Mouse (Mus musculus): ENCODE data around the gene Wsb2. TPM values are rescaled to one million over a fixed set of nuclear protein-coding genes. Genes with fewer than 3 reads are reported as not detected.
"Not testable (repeated sequence)": the region's sequence is repeated elsewhere in the genome, so short reads cannot be mapped to it uniquely, and the experiment has no call there.

Gene Wsb2
- polyA plus RNA-seq, 1 experiment = 205 TPM

GRCm38 (mm10) chr5:117398007-117398550, 41.0 kb downstream of the Wsb2 start:
- no peak for DNase-seq
- TF ChIP-seq POLR2A (IDR thresholded peaks at IDR 0.05; ENCODE audit: low read depth, low read length) (no peak), CTCF (conservative IDR thresholded peaks at IDR 0.05; ENCODE audit: insufficient read depth, insufficient read length, low read depth, low read length) (no peak)
- Histone ChIP-seq H3K4me1 (ENCODE audit: control insufficient read depth, insufficient read depth, low read length) (no peaks in the 10 kb centered on the region), H3K27me3 (replicated peaks; ENCODE audit: control insufficient read depth, insufficient read depth, low read length) (no peaks in the 10 kb centered on the region), H3K36me3 (ENCODE audit: control insufficient read depth, insufficient read depth, low read length) (no peaks in the 10 kb centered on the region), H3K27ac (ENCODE audit: insufficient read depth, low read depth, low read length) (no peak overlapping the region), H3K4me3 (ENCODE audit: insufficient read depth, low read depth, low read length) (no peak overlapping the region)
- WGBS = 41% methylated on average over 4 of the region's 5 CpGs

GRCm38 (mm10) chr5:117399281-117399680, 42.2 kb downstream of the Wsb2 start:
- H3K27me3 ChIP-seq (replicated peaks; ENCODE audit: control insufficient read depth, insufficient read depth, low read length) = no peaks in the 10 kb centered on the region
- no peaks in the 10 kb centered on the region for H3K36me3 ChIP-seq (ENCODE audit: control insufficient read depth, insufficient read depth, low read length)
- DNase-seq = no peak
- TF ChIP-seq CTCF (conservative IDR thresholded peaks at IDR 0.05; ENCODE audit: insufficient read depth, insufficient read length, low read depth, low read length) (no peak), POLR2A (IDR thresholded peaks at IDR 0.05; ENCODE audit: low read depth, low read length) (no peak)
- H3K4me1 ChIP-seq (ENCODE audit: control insufficient read depth, insufficient read depth, low read length) = no peaks in the 10 kb centered on the region
- H3K4me3 ChIP-seq (ENCODE audit: insufficient read depth, low read depth, low read length) = no peak overlapping the region
- WGBS = 81% methylated on average over 9 of the region's 9 CpGs
- H3K27ac ChIP-seq (ENCODE audit: insufficient read depth, low read depth, low read length) = no peak overlapping the region

GRCm38 (mm10) chr5:117403609-117404008, 46.5 kb downstream of the Wsb2 start:
- 88% methylated on average over 8 of the region's 8 CpGs for WGBS
- no peaks in the 10 kb centered on the region for H3K36me3 ChIP-seq (ENCODE audit: control insufficient read depth, insufficient read depth, low read length)

GRCm38 (mm10) chr5:117404671-117405070, 47.6 kb downstream of the Wsb2 start:
- 79% methylated on average over 2 of the region's 2 CpGs for WGBS
- H3K4me1 ChIP-seq (ENCODE audit: control insufficient read depth, insufficient read depth, low read length); H3K27me3 ChIP-seq (replicated peaks; ENCODE audit: control insufficient read depth, insufficient read depth, low read length); DNase-seq; H3K4me3 ChIP-seq (ENCODE audit: insufficient read depth, low read depth, low read length); H3K27ac ChIP-seq (ENCODE audit: insufficient read depth, low read depth, low read length); H3K36me3 ChIP-seq (ENCODE audit: control insufficient read depth, insufficient read depth, low read length): not testable (repeated sequence)

More at GRCm38 (mm10) chr5:117403609-117404008, 46.5 kb downstream of the Wsb2 start:
- DNase-seq = no peak
- H3K27ac ChIP-seq (ENCODE audit: insufficient read depth, low read depth, low read length) = no peak overlapping the region
- no peaks in the 10 kb centered on the region for H3K27me3 ChIP-seq (replicated peaks; ENCODE audit: control insufficient read depth, insufficient read depth, low read length)
- no peak overlapping the region for H3K4me3 ChIP-seq (ENCODE audit: insufficient read depth, low read depth, low read length)
- no peak for TF ChIP-seq CTCF (conservative IDR thresholded peaks at IDR 0.05; ENCODE audit: insufficient read depth, insufficient read length, low read depth, low read length)
- no peak for TF ChIP-seq POLR2A (IDR thresholded peaks at IDR 0.05; ENCODE audit: low read depth, low read length)
- H3K4me1 ChIP-seq (ENCODE audit: control insufficient read depth, insufficient read depth, low read length) = no peaks in the 10 kb centered on the region

- Histone ChIP-seq H3K36me3 (ENCODE audit: control insufficient read depth, insufficient read depth, low read length) (no peaks in the 10 kb centered on the region), H3K4me1 (ENCODE audit: control insufficient read depth, insufficient read depth, low read length) (no peaks in the 10 kb centered on the region), H3K27me3 (replicated peaks; ENCODE audit: control insufficient read depth, insufficient read depth, low read length) (no peaks in the 10 kb centered on the region), H3K27ac (ENCODE audit: insufficient read depth, low read depth, low read length) (no peak overlapping the region), H3K4me3 (ENCODE audit: insufficient read depth, low read depth, low read length) (no peak overlapping the region)
- 33% methylated on average over 4 of the region's 4 CpGs for WGBS
- DNase-seq = peak; percentile 80
- TF ChIP-seq POLR2A (IDR thresholded peaks at IDR 0.05; ENCODE audit: low read depth, low read length) = no peak
- peak; percentile 79 for TF ChIP-seq CTCF (conservative IDR thresholded peaks at IDR 0.05; ENCODE audit: insufficient read depth, insufficient read length, low read depth, low read length)
These were observed 51.1 kb downstream of the Wsb2 start for GRCm38 (mm10) chr5:117408216-117408615.

GRCm38 (mm10) chr5:117409369-117409768, 52.3 kb downstream of the Wsb2 start:
- H3K36me3 ChIP-seq (ENCODE audit: control insufficient read depth, insufficient read depth, low read length) = no peaks in the 10 kb centered on the region
- DNase-seq = no peak
- WGBS = 56% methylated on average over 6 of the region's 6 CpGs
- no peaks in the 10 kb centered on the region for H3K27me3 ChIP-seq (replicated peaks; ENCODE audit: control insufficient read depth, insufficient read depth, low read length)
- TF ChIP-seq POLR2A (IDR thresholded peaks at IDR 0.05; ENCODE audit: low read depth, low read length) = no peak
- no peak for TF ChIP-seq CTCF (conservative IDR thresholded peaks at IDR 0.05; ENCODE audit: insufficient read depth, insufficient read length, low read depth, low read length)
- H3K4me1 ChIP-seq (ENCODE audit: control insufficient read depth, insufficient read depth, low read length) = no peaks in the 10 kb centered on the region
- no peak overlapping the region for H3K27ac ChIP-seq (ENCODE audit: insufficient read depth, low read depth, low read length)
- no peak overlapping the region for H3K4me3 ChIP-seq (ENCODE audit: insufficient read depth, low read depth, low read length)

GRCm38 (mm10) chr5:117413507-117414501, 56.7 kb downstream of the Wsb2 start, which contains the start of gene Ksr2:
Gene Ksr2 (plus strand): TSS chr5:117414000.
- no peak within 1 kb of the TSS for H3K27ac ChIP-seq (ENCODE audit: insufficient read depth, low read depth, low read length)
- H3K4me1 ChIP-seq (ENCODE audit: control insufficient read depth, insufficient read depth, low read length) = no peaks in the 10 kb centered on the region
- under 1% methylated on average over 89 of the region's 89 CpGs for WGBS
- no peaks in the 10 kb centered on the region for H3K27me3 ChIP-seq (replicated peaks; ENCODE audit: control insufficient read depth, insufficient read depth, low read length)
- H3K36me3 ChIP-seq (ENCODE audit: control insufficient read depth, insufficient read depth, low read length) = no peaks in the 10 kb centered on the region
- H3K4me3 ChIP-seq (ENCODE audit: insufficient read depth, low read depth, low read length) = peak within 1 kb of the TSS; percentile 54
- peak; percentile 59 for DNase-seq
- no peak for TF ChIP-seq CTCF (conservative IDR thresholded peaks at IDR 0.05; ENCODE audit: insufficient read depth, insufficient read length, low read depth, low read length)
- TF ChIP-seq POLR2A (IDR thresholded peaks at IDR 0.05; ENCODE audit: low read depth, low read length) = no peak
